11 mouse cellular contexts compared by ENCODE assay signal in the genomic region with DNA sequence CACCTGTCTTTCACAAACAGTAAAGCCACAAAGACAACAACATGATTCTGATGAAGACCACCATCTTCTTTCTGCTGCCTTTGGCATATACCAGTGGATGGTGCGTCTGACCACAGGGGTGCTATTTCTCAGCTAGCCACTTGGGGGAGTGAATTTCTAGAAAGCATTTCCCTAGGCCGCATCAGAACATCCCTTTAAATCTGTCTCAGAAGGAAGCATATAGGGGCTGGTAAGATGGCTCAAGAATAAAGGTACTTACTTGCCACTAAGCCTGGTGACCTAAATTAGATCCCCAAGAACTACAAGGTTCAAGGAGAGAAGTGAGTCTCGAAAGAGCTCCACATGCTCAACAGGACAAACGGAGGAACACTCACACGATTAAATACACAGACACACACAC.
DNase-seq lines count a peak whose midpoint lies in the region; ATAC-seq and TF ChIP-seq lines count a peak whose summit lies in the region.
"Had no signal": no experiment of that assay in that cellular context is flagged by ENCODE, and none has a peak within 500 bp of the region (broad histone marks: within the 10 kb centered on the region; RNA-seq: fewer than 3 reads in every experiment).

No protein-coding gene starts in this region.

- H3K27me3 ChIP-seq in forebrain, embryonic 16.5 days (replicated peaks; ENCODE audit: control insufficient read depth, insufficient read depth, low read length): no peaks in the 10 kb centered on the region
- H3K27me3 ChIP-seq in forebrain, embryonic 12.5 days: no peaks in the 10 kb centered on the region
- H3K27me3 ChIP-seq in liver, adult 2 months (ENCODE audit: control insufficient read depth, insufficient read depth, low read length): no peaks in the 10 kb centered on the region
- no peaks in the 10 kb centered on the region for H3K27me3 ChIP-seq in liver, embryonic 11.5 days (replicated peaks; ENCODE audit: control insufficient read depth, insufficient read depth, low read length)
- no peaks in the 10 kb centered on the region for H3K27me3 ChIP-seq in heart, embryonic 12.5 days (replicated peaks)
- H3K27me3 ChIP-seq: embryonic facial prominence, embryonic 13.5 days; hindbrain, embryonic 15.5 days had no signal

- no peaks in the 10 kb centered on the region; the same call in 1 of the 2 replicates for H3K36me3 ChIP-seq in forebrain, embryonic 16.5 days (ENCODE audit: control insufficient read depth, insufficient read depth)
- no peaks in the 10 kb centered on the region for H3K36me3 ChIP-seq in forebrain, embryonic 12.5 days (replicated peaks)
- H3K36me3 ChIP-seq in liver, adult 2 months (ENCODE audit: control insufficient read depth, insufficient read depth, low read length): no peaks in the 10 kb centered on the region
- no peaks in the 10 kb centered on the region for H3K36me3 ChIP-seq in liver, embryonic 11.5 days (ENCODE audit: control insufficient read depth, insufficient read depth, low read length)
- peaks cover 6% of the 10 kb centered on the region; the same call in 1 of the 2 replicates for H3K36me3 ChIP-seq in heart, embryonic 12.5 days
- H3K36me3 ChIP-seq: G1E; hindbrain, embryonic 15.5 days had no signal

- WGBS in forebrain, embryonic 16.5 days: 83% methylated on average over 5 of the region's 5 CpGs
- 79% methylated on average over 5 of the region's 5 CpGs for WGBS in forebrain, embryonic 12.5 days
- 91% methylated on average over 5 of the region's 5 CpGs for WGBS in liver, adult 2 months
- 72% methylated on average over 5 of the region's 5 CpGs for WGBS in liver, embryonic 11.5 days
- WGBS in heart, embryonic 12.5 days: 77% methylated on average over 5 of the region's 5 CpGs

- no peak overlapping the region for H3K4me3 ChIP-seq in forebrain, embryonic 16.5 days (replicated peaks; ENCODE audit: low read length)
- no peak overlapping the region for H3K4me3 ChIP-seq in forebrain, embryonic 12.5 days (replicated peaks)
- H3K4me3 ChIP-seq in liver, adult 2 months (ENCODE audit: insufficient read depth, low read depth, low read length): no peak overlapping the region
- no peak overlapping the region for H3K4me3 ChIP-seq in liver, embryonic 11.5 days (ENCODE audit: low read depth, low read length)
- no peak overlapping the region for H3K4me3 ChIP-seq in heart, embryonic 12.5 days
- H3K4me3 ChIP-seq: embryonic facial prominence, embryonic 13.5 days; hindbrain, embryonic 15.5 days had no signal

- peak; percentile 28; the same call in 1 of the 2 replicates for TF ChIP-seq CTCF in liver, adult 2 months (IDR thresholded peaks at IDR 0.05; ENCODE audit: low read depth, low read length)
- peak; percentile 55; the same call in 1 of the 2 replicates for TF ChIP-seq CTCF in brain, embryonic 14.5 days (IDR thresholded peaks at IDR 0.05; ENCODE audit: borderline replicate concordance, extremely low read depth, insufficient read depth, insufficient read length)

- no peak for DNase-seq in liver, adult 2 months (ENCODE audit: extremely low read depth, low read depth, low spot score)
- DNase-seq in liver, embryonic 11.5 days (ENCODE audit: low spot score): no peak
- peak; percentile 42 for DNase-seq in brain, embryonic 14.5 days (ENCODE audit: low read depth)
- peak; percentile 49 for DNase-seq in retina, adult 2 months (ENCODE audit: low read depth, low spot score)
- DNase-seq in layer of hippocampus, postnatal 10 days (ENCODE audit: low spot score in 2 of 2): no peak

- no peaks in the 10 kb centered on the region for H3K9me3 ChIP-seq in forebrain, embryonic 16.5 days (ENCODE audit: control insufficient read depth, low read length)
- H3K9me3 ChIP-seq in forebrain, embryonic 12.5 days: no peaks in the 10 kb centered on the region
- no peaks in the 10 kb centered on the region for H3K9me3 ChIP-seq in liver, embryonic 11.5 days (ENCODE audit: control insufficient read depth, low read length)
- no peaks in the 10 kb centered on the region for H3K9me3 ChIP-seq in heart, embryonic 12.5 days (replicated peaks)
- H3K9me3 ChIP-seq: embryonic facial prominence, embryonic 13.5 days; hindbrain, embryonic 15.5 days had no signal

- no peak overlapping the region for H3K4me2 ChIP-seq in forebrain, embryonic 16.5 days (ENCODE audit: low read length)
- no peak overlapping the region for H3K4me2 ChIP-seq in forebrain, embryonic 12.5 days
- H3K4me2 ChIP-seq in liver, embryonic 11.5 days: no peak overlapping the region
- no peak overlapping the region for H3K4me2 ChIP-seq in heart, embryonic 12.5 days
- H3K4me2 ChIP-seq: embryonic facial prominence, embryonic 13.5 days; hindbrain, embryonic 15.5 days had no signal

- no peaks in the 10 kb centered on the region for H3K4me1 ChIP-seq in forebrain, embryonic 16.5 days (replicated peaks; ENCODE audit: control insufficient read depth, insufficient read depth, low read length)
- H3K4me1 ChIP-seq in forebrain, embryonic 12.5 days: no peaks in the 10 kb centered on the region
- no peaks in the 10 kb centered on the region for H3K4me1 ChIP-seq in liver, adult 2 months (ENCODE audit: control insufficient read depth, insufficient read depth, low read length)
- no peaks in the 10 kb centered on the region for H3K4me1 ChIP-seq in liver, embryonic 11.5 days (replicated peaks; ENCODE audit: control insufficient read depth, insufficient read depth, low read length)
- H3K4me1 ChIP-seq in heart, embryonic 12.5 days (replicated peaks): peaks cover 2% of the 10 kb centered on the region; the same call in 1 of the 2 replicates
- H3K4me1 ChIP-seq: embryonic facial prominence, embryonic 13.5 days; hindbrain, embryonic 15.5 days had no signal

- no peak overlapping the region for H3K27ac ChIP-seq in forebrain, embryonic 16.5 days (ENCODE audit: low read length)
- no peak overlapping the region for H3K27ac ChIP-seq in forebrain, embryonic 12.5 days
- no peak overlapping the region for H3K27ac ChIP-seq in liver, adult 2 months (replicated peaks; ENCODE audit: insufficient read depth, low read depth, low read length)
- no peak overlapping the region for H3K27ac ChIP-seq in liver, embryonic 11.5 days (ENCODE audit: low read depth, low read length)
- H3K27ac ChIP-seq in heart, embryonic 12.5 days (ENCODE audit: poor library complexity, severe bottlenecking): no peak overlapping the region
- H3K27ac ChIP-seq: embryonic facial prominence, embryonic 13.5 days; hindbrain, embryonic 15.5 days had no signal

- H3K9ac ChIP-seq in forebrain, embryonic 16.5 days (replicated peaks; ENCODE audit: low read depth, low read length): no peak overlapping the region
- H3K9ac ChIP-seq in forebrain, embryonic 12.5 days: no peak overlapping the region
- no peak overlapping the region for H3K9ac ChIP-seq in liver, adult 2 months (ENCODE audit: low read depth, low read length)
- no peak overlapping the region for H3K9ac ChIP-seq in liver, embryonic 11.5 days (ENCODE audit: low read depth, low read length)
- no peak overlapping the region for H3K9ac ChIP-seq in heart, embryonic 12.5 days
- H3K9ac ChIP-seq: embryonic facial prominence, embryonic 13.5 days; hindbrain, embryonic 15.5 days had no signal

- peak; percentile 33; the same call in 1 of the 2 replicates for ATAC-seq in forebrain, embryonic 16.5 days
- ATAC-seq in forebrain, embryonic 12.5 days (ENCODE audit: low FRiP score): no peak
- no peak for ATAC-seq in liver, embryonic 11.5 days (replicated peaks; ENCODE audit: low FRiP score)
- ATAC-seq in heart, embryonic 12.5 days (ENCODE audit: insufficient number of reproducible peaks, low FRiP score): no peak

- no peaks in the 10 kb centered on the region for H3K79me2 ChIP-seq in liver, adult 2 months (ENCODE audit: control insufficient read depth, insufficient read depth, low read length)

- TF ChIP-seq POLR2A in liver, adult 2 months (IDR thresholded peaks at IDR 0.05; ENCODE audit: extremely low read depth, insufficient read depth, low read length): no peak
- no peak for TF ChIP-seq POLR2A in brain, embryonic 14.5 days (IDR thresholded peaks at IDR 0.05; ENCODE audit: borderline replicate concordance, extremely low read depth, insufficient read depth, insufficient read length, poor library complexity, severe bottlenecking)

Comparison
In these comparisons a context has a peak if more than half of its experiments do, and no peak if none do; other contexts are left out.
1. DNase-seq: peak in brain, embryonic 14.5 days (single experiment) and retina, adult 2 months (single experiment); none in liver, adult 2 months (single experiment), liver, embryonic 11.5 days (single experiment) and layer of hippocampus, postnatal 10 days (0 of 2).